In genomic region chr2:92711122-92711777, GRCm38 (mm10) we compare ENCODE assay signal across 8 mouse cellular contexts.
DNase-seq lines count a peak whose midpoint lies in the region; ATAC-seq and TF ChIP-seq lines count a peak whose summit lies in the region.

No protein-coding gene starts in this region.

- H3K27ac ChIP-seq in kidney, embryonic 15.5 days = no peak overlapping the region
- H3K27ac ChIP-seq in embryonic facial prominence, embryonic 10.5 days (replicated peaks) = no peak overlapping the region
- no peak overlapping the region for H3K27ac ChIP-seq in hindbrain, postnatal 0 days
- no peak overlapping the region for H3K27ac ChIP-seq in neural tube, embryonic 13.5 days (replicated peaks)

- H3K27me3 ChIP-seq in kidney, embryonic 15.5 days = 0 out of 2 replicates have a peak, but pooled peaks cover 1% of the 10 kb centered on the region
- H3K27me3 ChIP-seq in embryonic facial prominence, embryonic 10.5 days (replicated peaks; ENCODE audit: low read depth, poor library complexity, severe bottlenecking) = peaks cover 12% of the 10 kb centered on the region; the same call in 1 of the 2 replicates
- no peaks in the 10 kb centered on the region for H3K27me3 ChIP-seq in hindbrain, postnatal 0 days (ENCODE audit: insufficient read depth, low read length)
- H3K27me3 ChIP-seq in neural tube, embryonic 13.5 days = no peaks in the 10 kb centered on the region

- no peak overlapping the region for H3K4me3 ChIP-seq in kidney, embryonic 15.5 days (replicated peaks)
- no peak overlapping the region; the same call in 1 of the 2 replicates for H3K4me3 ChIP-seq in embryonic facial prominence, embryonic 10.5 days
- H3K4me3 ChIP-seq in hindbrain, postnatal 0 days (ENCODE audit: low read length) = no peak overlapping the region
- no peak overlapping the region for H3K4me3 ChIP-seq in neural tube, embryonic 13.5 days

- no peaks in the 10 kb centered on the region for H3K9me3 ChIP-seq in kidney, embryonic 15.5 days (replicated peaks)
- H3K9me3 ChIP-seq in embryonic facial prominence, embryonic 10.5 days = no peaks in the 10 kb centered on the region
- H3K9me3 ChIP-seq in hindbrain, postnatal 0 days (ENCODE audit: low read length) = no peaks in the 10 kb centered on the region
- H3K9me3 ChIP-seq in neural tube, embryonic 13.5 days = no peaks in the 10 kb centered on the region

- peaks cover 11% of the 10 kb centered on the region; the same call in 1 of the 2 replicates for H3K4me1 ChIP-seq in kidney, embryonic 15.5 days
- H3K4me1 ChIP-seq in embryonic facial prominence, embryonic 10.5 days = peaks cover 27% of the 10 kb centered on the region
- peaks cover 8% of the 10 kb centered on the region; the same call in 1 of the 2 replicates for H3K4me1 ChIP-seq in hindbrain, postnatal 0 days (ENCODE audit: insufficient read depth, low read length)
- H3K4me1 ChIP-seq in neural tube, embryonic 13.5 days (replicated peaks) = peaks cover 22% of the 10 kb centered on the region

- no peak for DNase-seq in kidney, adult 11 months
- DNase-seq in embryonic facial prominence, embryonic 10.5 days (ENCODE audit: low spot score) = peak; percentile 45
- DNase-seq in hindbrain, postnatal 0 days (ENCODE audit: low spot score) = no peak
- DNase-seq in spleen, adult 18-20 months = no peak
- DNase-seq in thymus, postnatal 10 days (ENCODE audit: low spot score in 2 of 2) = no peak
- no peak for DNase-seq in frontal cortex, postnatal 36 days (ENCODE audit: low spot score in 2 of 2)

- no peak overlapping the region for H3K9ac ChIP-seq in kidney, embryonic 15.5 days
- H3K9ac ChIP-seq in hindbrain, postnatal 0 days (replicated peaks; ENCODE audit: low read length) = 0 out of 2 replicates have a peak overlapping the region, but pooled peaks have one; percentile 4
- no peak overlapping the region for H3K9ac ChIP-seq in neural tube, embryonic 13.5 days

- ATAC-seq in kidney, embryonic 15.5 days (replicated peaks; ENCODE audit: low FRiP score) = no peak
- ATAC-seq in hindbrain, postnatal 0 days = no peak; the same call in 1 of the 2 replicates
- ATAC-seq in neural tube, embryonic 13.5 days (ENCODE audit: low read depth) = peak; percentile 24; the same call in 1 of the 2 replicates

- H3K36me3 ChIP-seq in kidney, embryonic 15.5 days = no peaks in the 10 kb centered on the region
- H3K36me3 ChIP-seq in embryonic facial prominence, embryonic 10.5 days (replicated peaks) = no peaks in the 10 kb centered on the region
- no peaks in the 10 kb centered on the region for H3K36me3 ChIP-seq in hindbrain, postnatal 0 days (ENCODE audit: insufficient read depth, low read length)
- H3K36me3 ChIP-seq in neural tube, embryonic 13.5 days = no peaks in the 10 kb centered on the region

- WGBS in kidney, embryonic 15.5 days = 26% methylated on average over 15 of the region's 15 CpGs
- 41% methylated on average over 15 of the region's 15 CpGs for WGBS in embryonic facial prominence, embryonic 10.5 days
- whole genome bisulfite sequencing in hindbrain, postnatal 0 days = 37% methylated on average over 15 of the region's 15 CpGs
- 25% methylated on average over 14 of the region's 15 CpGs for WGBS in neural tube, embryonic 13.5 days

- no peak for TF ChIP-seq CTCF in hindbrain, postnatal 0 days (IDR thresholded peaks at IDR 0.05; ENCODE audit: low read depth)

- H3K4me2 ChIP-seq in kidney, embryonic 15.5 days = peak overlapping the region; percentile 49
- H3K4me2 ChIP-seq in hindbrain, postnatal 0 days (ENCODE audit: low read depth, low read length) = no peak overlapping the region
- no peak overlapping the region for H3K4me2 ChIP-seq in neural tube, embryonic 13.5 days
